Mouse (Mus musculus) layer of hippocampus, postnatal 14 days (tissue): ENCODE results near the gene Unc5cl. TPM values are rescaled to one million over a fixed set of nuclear protein-coding genes. Genes with fewer than 3 reads are reported as not detected.

Experiments used
- DNase-seq, 2 experiments: peaks; one replicate each; pipeline ENCODE4 v3.0.0; 2021 to 2022; ENCODE audit warnings: low spot score in 2 of 2, mixed read lengths in 1 of 2
- total RNA-seq, 2 experiments: library from RNA; stranded (reverse); gene quantifications; 2 replicates each; pipeline ENCODE4 v1.2.3; 2021

The Unc5cl gene
- total RNA-seq, 2 experiments from 2014 or later: 0.36 to 1.0 TPM

DNA sequence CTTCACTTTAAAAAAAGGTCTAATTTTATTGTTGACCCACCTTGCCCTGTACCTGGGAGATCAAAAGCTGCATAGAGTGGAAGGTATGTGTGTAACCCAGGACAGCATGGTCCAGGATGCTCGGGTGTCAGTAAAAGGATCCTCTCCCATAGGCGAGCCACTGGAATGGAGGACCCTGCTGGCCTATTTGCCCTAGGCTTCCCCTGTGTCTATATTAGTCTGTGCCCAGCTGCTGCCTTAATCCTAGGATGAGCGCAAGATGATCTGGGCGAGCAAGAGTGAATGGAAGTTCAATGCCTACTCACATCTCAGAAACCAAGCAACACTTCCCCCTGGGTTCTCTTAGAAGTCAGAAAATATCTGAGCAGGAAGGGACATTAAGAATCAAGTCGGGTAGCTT lies 23.6 kb upstream of the Unc5cl start:
- DNase-seq: no peak

GRCm38 (mm10) chr17:48432158-48432980 lies 22.3 kb upstream of the Unc5cl start, which contains the start of gene Apobec2:
Gene Apobec2 (minus strand): TSS chr17:48432930.
- DNase-seq: no peak

GRCm38 (mm10) chr17:48433006-48433655 lies 21.6 kb upstream of the Unc5cl start:
- DNase-seq: no peak

- no peak for DNase-seq
These were observed 20.9 kb upstream of the Unc5cl start for GRCm38 (mm10) chr17:48433689-48434330.

DNA sequence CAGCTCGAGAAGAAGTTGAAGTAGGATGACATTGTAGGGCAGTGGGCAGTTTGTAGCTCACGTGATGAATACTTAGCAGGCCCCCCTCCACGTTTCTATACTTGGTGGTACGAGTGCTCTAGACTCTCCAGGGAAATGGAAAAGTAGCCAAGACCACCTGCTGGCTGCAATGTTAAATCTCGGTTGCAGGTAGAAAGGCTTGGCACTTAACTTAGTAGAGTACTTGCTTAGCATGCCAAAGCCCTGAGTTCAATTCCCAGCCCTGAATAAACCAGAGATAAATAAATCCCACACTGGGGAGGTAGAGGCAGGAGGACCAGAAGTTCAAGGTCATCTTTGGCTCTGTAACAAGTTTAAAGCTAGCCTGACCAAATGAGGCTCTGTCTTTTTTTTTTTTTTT lies 20.2 kb upstream of the Unc5cl start:
- no peak for DNase-seq

- no peak for DNase-seq
These were observed 18.2 kb upstream of the Unc5cl start for GRCm38 (mm10) chr17:48436487-48436886.

GRCm38 (mm10) chr17:48437421-48437911 lies 17.2 kb upstream of the Unc5cl start:
- DNase-seq: no peak

DNA sequence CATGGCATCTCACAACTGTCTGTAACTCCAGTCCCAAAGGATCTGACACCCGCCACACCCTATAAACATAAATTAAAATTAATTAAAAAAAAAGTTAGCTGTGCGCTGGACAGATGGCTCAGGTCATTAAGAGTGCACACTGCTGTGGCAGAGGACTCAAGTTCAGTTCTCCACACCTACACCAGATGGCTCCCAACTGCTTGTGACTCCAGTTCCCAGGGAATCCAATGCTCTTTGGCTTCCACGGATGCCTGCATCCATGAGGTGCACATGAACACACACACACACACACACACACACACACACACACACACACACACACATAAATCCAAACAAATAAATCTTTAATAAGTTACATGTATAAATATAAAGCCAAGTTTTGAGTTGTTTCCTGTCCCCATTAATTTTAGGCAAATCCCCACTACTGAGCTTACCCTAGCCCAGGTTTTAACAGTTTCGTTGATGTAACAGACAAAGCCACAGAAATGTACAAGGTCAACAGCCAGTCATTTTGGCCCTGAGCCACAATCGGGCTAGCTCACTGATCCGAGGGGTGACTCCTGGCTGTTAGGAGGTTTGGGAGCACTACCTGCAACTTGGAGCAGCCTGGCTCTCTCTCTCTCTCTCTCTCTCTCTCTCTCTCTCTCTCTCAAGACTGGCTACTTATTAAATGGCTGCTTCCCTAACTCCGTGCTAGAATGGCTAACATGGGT lies 11.8 kb upstream of the Unc5cl start:
- DNase-seq: no peak

GRCm38 (mm10) chr17:48443542-48444145 lies 11.1 kb upstream of the Unc5cl start:
- DNase-seq: no peak

GRCm38 (mm10) chr17:48447675-48448074 lies 7.0 kb upstream of the Unc5cl start:
- DNase-seq: no peak

DNA sequence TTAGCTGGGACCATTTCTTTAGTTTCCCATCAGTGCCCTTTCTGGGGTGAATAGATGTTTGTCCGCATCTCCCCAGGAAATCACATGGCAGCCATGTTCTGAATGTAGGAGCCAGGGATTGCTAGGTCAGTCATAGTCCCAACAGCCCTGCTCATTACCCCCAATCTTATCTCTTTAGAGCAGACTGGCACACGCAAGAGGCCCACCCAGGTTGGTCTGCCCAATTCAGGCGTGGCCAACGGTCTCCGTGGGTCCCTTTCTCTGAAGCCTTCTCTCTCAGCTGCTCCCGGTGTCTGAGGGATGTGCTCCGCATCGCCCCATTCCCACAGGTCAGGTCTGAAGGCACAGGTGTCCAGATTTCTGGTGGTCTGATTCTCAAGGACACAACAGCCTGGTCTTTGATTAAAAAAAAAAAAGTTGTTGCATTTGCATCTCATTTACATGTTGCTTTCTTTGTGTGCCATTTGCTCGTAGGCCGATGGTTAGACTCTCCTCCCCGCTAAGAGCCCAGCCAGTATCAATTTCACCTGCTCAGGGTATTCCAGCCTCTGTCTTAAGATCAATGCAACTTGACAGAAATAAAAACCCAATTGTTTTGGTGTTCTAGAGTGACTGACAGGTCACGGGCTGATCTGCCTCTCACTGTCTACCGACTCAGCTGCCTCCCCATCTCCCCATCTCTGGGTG lies 3.9 kb upstream of the Unc5cl start:
- no peak for DNase-seq

- DNase-seq: no peak
These were observed 3.4 kb upstream of the Unc5cl start, which contains the start of gene Tspo2 for GRCm38 (mm10) chr17:48451353-48451675. Gene Tspo2 (minus strand): TSS chr17:48451522.

DNA sequence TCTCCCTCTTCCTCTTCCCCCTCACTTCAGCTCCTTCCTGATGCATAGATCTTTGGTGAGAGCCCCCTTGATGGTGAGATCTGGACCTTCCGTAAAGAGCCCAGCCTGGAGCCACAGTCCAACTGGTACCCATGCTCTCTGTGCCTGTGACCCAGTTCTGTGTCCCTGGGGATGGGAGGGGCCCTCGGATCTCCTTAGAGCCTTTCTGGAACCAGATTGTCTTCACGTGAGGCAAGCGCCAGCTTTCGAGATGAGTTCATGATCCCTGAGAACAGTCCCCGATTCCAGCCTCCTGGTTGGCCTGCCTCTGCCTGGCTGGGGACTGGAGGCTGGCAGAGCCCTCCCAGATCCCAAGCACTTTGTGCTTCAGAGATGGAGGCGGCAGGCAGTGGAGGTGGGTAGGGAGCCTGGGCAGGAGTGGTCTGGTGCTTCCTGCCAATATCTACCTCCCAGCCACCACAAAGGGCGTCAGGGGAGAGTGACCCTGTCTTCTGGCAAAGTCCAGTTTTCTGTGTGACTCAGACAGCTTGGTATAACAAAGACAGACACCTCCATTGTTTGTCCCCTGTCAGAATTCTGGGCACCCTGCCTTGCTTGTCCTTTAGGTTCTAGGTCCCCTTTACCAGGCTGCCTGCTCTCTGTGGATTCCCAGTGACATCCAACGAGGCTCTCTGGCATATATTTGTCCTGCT lies 2.8 kb upstream of the Unc5cl start:
- DNase-seq: no peak

- no peak for DNase-seq
These were observed 1.2 kb upstream of the Unc5cl start for GRCm38 (mm10) chr17:48453489-48453888.

DNA sequence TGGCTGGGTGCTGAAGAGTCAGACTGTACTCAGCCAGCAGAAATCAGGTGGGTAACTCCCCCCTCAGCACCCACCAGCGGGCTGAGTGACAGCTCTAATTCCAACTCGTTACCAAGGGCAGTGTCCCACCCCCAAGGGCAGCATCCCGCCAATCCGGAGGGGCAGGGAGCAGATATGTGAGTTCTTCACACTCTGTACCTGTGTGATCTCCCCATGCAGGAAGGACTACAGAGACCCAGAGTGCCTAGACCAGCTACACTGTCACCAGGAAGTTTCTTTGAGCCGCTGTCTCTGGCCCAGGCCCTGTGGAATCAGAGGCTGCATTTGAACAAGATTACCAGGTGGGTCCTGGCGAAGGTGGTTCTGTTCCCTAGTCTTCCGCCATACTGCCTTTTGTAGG lies 511 bp upstream of the Unc5cl start:
- DNase-seq: no peak

- DNase-seq: no peak
These were observed 1.3 kb downstream of the Unc5cl start for GRCm38 (mm10) chr17:48455955-48456354.

DNA sequence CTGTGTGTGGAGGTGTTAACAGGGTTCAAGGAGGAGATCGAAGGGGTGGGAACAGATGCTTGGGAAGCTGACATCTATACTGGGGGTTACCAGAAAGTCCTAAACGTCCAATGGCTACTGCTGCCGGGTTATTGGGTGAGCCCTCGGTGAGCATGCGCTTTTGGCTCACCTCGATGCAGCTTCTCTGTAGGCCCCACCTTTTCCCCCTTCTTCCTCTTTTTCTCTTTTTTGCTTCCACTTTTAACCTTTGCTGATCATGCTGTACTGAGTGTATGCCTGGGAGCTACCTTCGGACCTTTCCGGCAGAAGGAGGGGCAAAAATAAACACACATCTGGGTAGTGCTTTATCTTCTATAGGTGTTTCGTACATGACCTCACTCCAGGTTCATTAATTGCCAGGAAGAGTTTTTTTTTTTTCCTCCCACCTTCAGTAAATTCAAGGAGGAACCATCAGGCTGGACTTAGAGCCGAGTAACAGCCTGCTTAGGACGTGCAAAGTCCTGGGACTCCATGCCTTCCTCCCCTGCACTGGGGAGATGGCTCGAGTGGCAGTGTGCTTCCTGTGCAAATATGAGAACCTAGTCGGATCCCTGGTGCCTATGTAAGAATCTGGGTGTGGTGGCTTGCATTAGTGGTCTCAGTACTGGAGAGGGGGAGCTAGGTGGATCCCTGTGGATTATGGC lies 3.4 kb downstream of the Unc5cl start:
- DNase-seq: no peak

DNA sequence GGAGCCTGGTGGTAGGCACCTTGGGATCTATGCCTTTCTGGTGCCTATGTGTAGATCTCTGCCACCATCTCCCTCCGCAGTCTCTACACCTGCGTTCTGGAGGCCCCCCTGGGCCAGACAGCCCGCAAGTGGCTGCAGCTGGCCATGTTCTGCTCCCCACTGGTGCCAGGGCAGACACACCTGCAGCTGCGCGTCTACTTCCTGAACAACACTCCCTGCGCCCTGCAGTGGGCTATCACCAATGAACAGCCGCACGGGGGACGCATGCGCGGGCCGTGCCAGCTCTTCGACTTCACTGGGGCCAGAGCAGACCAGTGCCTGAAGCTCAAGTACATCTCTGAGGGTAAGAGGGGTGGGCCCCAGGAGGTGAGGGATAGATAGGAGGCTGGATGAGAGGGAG lies 7.4 kb downstream of the Unc5cl start:
- DNase-seq: no peak

DNA sequence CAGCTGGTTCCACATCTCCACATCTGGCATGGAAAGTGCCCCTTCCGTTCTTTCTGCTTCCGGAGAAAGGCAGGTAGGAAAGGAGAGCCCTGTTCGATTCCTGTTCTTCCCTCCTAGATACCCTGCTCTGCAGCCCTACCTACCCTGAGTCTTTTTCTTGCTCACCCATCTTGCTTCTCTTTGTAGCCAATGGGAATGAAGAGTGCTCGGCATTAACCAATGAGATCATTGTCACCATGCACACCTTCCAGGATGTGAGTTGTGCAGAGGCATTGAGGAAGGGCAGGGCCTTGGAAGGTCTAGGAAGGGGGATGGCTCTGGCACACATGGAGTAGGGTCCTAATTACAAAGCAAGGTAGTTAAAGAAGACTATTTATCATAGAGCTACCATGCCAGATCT lies 8.7 kb downstream of the Unc5cl start:
- no peak for DNase-seq
